Mouse (Mus musculus): Measurements from ENCODE around the gene Ppp3cb. TPM values are rescaled to one million over a fixed set of nuclear protein-coding genes. Genes with fewer than 3 reads are reported as not detected.

Gene Ppp3cb
- polyA plus RNA-seq, 1 experiment from 2014 or later = 81.1 TPM

DNA sequence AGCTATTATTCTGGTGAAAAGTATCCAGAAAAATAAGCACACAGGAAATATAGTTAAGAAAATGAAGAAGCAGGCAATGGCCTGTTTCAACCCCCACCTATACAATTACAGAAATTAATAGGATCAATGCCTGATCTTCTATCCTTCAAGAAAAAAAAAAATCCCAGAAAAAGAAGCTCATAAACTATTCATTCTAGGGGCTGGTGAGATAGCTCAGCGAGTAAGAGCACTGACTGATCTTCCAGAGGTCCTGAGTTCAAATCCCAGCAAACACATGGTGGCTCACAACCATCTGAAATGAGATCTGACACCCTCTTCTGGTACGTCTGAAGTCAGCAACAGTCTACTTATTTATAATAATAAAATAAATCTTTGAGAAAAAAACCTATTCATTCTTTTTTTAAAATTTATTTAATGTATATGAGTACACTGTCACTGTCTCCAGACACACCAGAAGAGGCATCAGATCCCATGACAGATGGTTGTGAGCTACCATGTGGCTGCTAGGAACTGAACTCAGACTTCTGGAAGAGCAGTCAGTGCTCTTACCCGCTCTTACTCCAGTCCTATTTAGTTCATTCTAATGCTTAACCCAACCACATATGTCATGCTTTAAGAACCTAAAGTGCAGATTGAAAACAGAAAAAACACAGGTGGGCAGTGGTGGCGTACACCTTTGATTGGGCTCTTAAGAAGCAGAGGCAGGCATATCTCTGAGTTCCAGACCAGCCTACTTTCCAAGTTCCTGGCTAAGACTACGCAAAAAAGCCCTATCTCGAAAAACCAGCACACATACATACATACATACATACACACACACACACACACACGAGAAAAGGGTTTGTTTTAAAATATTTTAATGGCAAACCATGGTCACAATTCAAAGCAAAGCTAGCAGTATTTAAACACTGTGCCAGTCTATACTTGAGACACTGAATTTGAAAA is 1.6 kb downstream of the Ppp3cb start:
- Histone ChIP-seq H3K4me3 (peak overlapping the region; percentile 97), H3K27me3 (no peaks in the 10 kb centered on the region), H3K4me1 (replicated peaks) (peaks cover 18% of the 10 kb centered on the region), H3K4me2 (peak overlapping the region; percentile 65), H3K27ac (replicated peaks) (no peak overlapping the region), H3K36me3 (peaks cover 13% of the 10 kb centered on the region), H3K9ac (peak overlapping the region; percentile 97), H3K9me3 (no peaks in the 10 kb centered on the region)
- no peak for ATAC-seq (ENCODE audit: low read depth)
- WGBS = 80% methylated on average over 7 of the region's 7 CpGs

DNA sequence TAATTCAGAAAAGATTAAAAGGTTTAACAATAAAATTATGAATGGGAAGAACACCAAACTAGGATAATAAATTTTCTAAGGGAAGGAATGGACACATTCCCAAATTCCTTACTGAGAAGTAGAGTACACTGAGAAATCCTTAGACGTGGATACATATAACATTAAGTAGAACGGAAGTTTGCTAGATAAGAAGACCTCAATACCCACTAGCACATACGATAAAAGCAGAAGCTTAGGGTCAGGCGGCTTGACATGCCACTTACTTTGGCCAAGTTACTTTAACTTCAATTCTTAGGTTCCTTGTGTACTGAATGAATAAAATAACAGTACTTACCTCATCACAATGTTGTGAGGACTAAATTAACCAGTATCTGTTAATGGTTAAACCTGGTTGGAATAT is 16.7 kb downstream of the Ppp3cb start:
- Histone ChIP-seq H3K27me3 (no peaks in the 10 kb centered on the region), H3K9me3 (no peaks in the 10 kb centered on the region), H3K4me1 (replicated peaks) (no peaks in the 10 kb centered on the region), H3K27ac (replicated peaks) (no peak overlapping the region), H3K4me3 (no peak overlapping the region), H3K36me3 (no peaks in the 10 kb centered on the region), H3K9ac (no peak overlapping the region), H3K4me2 (no peak overlapping the region)
- WGBS = 93% methylated on average over 4 of the region's 4 CpGs
- ATAC-seq (ENCODE audit: low read depth) = no peak

DNA sequence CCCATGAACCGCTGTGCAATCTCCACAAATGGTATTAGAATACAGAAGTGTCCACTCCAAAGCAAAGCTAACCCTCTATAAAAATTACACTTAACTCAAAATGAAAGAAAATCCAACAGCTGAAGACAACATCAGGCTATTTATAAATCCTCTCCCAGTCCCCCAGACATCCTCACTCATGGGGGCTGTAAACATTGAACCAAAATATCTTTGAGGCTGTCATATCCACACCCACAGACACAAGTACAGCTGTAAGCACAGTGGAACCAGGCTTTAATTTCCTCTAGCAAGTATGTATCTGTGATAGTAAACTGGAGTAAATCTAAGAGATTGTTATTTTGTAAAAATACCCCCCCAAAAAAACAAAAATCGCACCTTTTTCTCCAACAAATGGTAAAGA is 26.2 kb downstream of the Ppp3cb start:
- WGBS = 96% methylated on average over 2 of the region's 2 CpGs
- no peak overlapping the region for H3K4me2 ChIP-seq
- H3K9me3 ChIP-seq = no peaks in the 10 kb centered on the region
- ATAC-seq (ENCODE audit: low read depth) = no peak
- peaks cover 39% of the 10 kb centered on the region for H3K36me3 ChIP-seq
- H3K4me3 ChIP-seq = no peak overlapping the region
- H3K4me1 ChIP-seq (replicated peaks) = no peaks in the 10 kb centered on the region
- no peak overlapping the region for H3K9ac ChIP-seq
- no peaks in the 10 kb centered on the region for H3K27me3 ChIP-seq
- no peak overlapping the region for H3K27ac ChIP-seq (replicated peaks)

DNA sequence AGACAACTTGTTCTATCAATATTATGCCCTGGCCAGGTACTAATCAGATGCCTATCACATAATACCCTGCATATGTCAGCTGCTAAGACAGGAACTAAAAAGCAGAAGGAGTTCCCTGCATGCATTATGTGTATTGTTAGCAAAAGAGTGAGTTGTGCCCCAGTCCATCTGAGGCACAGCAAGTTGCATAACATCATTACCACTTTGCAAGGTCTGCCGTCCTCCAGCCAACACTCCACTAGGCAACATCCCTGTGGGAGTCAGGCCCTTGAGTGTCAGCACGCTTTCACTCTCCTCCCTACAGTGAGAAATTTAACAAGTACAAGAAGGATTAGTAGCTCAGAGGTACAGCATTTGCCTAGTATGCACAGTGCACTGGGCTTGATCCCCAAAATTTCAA is 37.9 kb downstream of the Ppp3cb start:
- Histone ChIP-seq H3K9me3 (no peaks in the 10 kb centered on the region), H3K4me3 (no peak overlapping the region), H3K4me2 (no peak overlapping the region), H3K27me3 (no peaks in the 10 kb centered on the region), H3K9ac (no peak overlapping the region), H3K36me3 (peaks cover 12% of the 10 kb centered on the region), H3K27ac (replicated peaks) (no peak overlapping the region), H3K4me1 (replicated peaks) (no peaks in the 10 kb centered on the region)
- 71% methylated on average over 2 of the region's 2 CpGs for WGBS
- ATAC-seq (ENCODE audit: low read depth) = no peak

DNA sequence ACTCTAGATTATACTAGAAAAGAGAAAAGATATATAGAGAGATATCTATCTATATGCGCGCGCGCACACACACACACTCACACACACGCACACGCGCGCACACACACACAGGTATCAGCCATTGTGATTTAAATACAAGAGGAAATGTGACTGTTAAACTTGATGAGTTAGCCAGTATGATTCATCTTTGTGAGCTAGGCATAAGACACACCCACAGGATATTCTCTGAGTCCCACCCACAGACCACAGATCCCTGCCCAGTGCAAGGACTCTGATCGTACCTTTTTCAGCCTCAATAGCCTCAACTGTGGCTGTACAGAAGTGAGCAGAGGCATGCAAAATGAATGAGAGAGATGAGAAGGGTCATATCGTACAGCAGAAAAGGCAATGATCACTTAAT is 43.4 kb downstream of the Ppp3cb start:
- WGBS = 96% methylated on average over 10 of the region's 10 CpGs
- Histone ChIP-seq H3K9me3 (no peaks in the 10 kb centered on the region), H3K27me3 (no peaks in the 10 kb centered on the region), H3K4me2 (no peak overlapping the region), H3K36me3 (peaks cover 22% of the 10 kb centered on the region), H3K4me3 (no peak overlapping the region), H3K4me1 (replicated peaks) (no peaks in the 10 kb centered on the region), H3K9ac (no peak overlapping the region), H3K27ac (replicated peaks) (no peak overlapping the region)
- ATAC-seq (ENCODE audit: low read depth) = no peak

DNA sequence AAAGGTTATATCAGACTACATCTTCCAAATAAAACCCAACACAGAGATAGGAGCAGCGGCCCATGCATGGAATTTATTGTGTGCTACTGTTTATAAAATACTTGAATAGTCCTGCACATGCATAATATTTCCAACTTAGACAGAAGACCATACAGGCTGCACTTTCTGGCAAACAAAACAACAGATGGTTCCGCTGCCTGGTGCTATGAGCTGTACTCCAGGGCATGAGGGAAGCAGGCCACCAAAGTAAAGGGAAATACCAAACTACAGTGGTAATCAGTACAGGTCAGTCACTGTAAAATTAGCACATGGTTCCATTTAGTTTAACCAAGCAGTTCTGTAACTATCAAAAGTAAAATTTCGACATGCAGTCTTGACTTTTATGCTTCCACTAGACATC is 46.4 kb downstream of the Ppp3cb start:
- ATAC-seq (ENCODE audit: low read depth) = no peak
- no peak overlapping the region for H3K27ac ChIP-seq (replicated peaks)
- no peak overlapping the region for H3K4me2 ChIP-seq
- no peak overlapping the region for H3K9ac ChIP-seq
- H3K9me3 ChIP-seq = no peaks in the 10 kb centered on the region
- 96% methylated on average over 3 of the region's 3 CpGs for WGBS
- no peaks in the 10 kb centered on the region for H3K4me1 ChIP-seq (replicated peaks)
- H3K4me3 ChIP-seq = no peak overlapping the region
- H3K27me3 ChIP-seq = no peaks in the 10 kb centered on the region
- peaks cover 33% of the 10 kb centered on the region for H3K36me3 ChIP-seq

DNA sequence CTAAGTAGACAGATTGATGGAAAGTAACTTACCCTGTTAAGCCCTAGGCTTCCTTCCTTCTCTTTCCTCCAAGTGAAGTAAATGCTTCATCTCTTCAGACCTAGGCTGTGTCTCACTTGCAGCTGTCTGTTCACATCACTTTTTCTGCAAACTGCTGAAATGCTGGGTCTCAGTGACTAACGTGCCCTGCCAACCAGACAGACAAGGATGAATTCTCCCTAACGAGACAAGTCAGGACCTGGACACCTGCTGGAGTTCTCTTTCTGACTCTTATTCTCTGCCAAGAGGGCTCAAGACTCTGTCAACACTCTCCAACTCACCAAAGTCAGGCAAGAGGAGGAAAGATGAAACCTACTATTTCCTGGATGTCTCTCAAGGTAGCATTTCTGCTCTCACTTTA is 49.8 kb downstream of the Ppp3cb start, which contains the start of gene Mss51:
Gene Mss51 (minus strand): TSS at position 299 of the 400 bp plus-strand sequence.
- Histone ChIP-seq H3K4me1 (replicated peaks) (no peaks in the 10 kb centered on the region), H3K4me3 (no peak within 1 kb of the TSS), H3K27ac (replicated peaks) (no peak within 1 kb of the TSS), H3K9ac (no peak within 1 kb of the TSS), H3K27me3 (no peaks in the 10 kb centered on the region), H3K36me3 (peaks cover 36% of the 10 kb centered on the region), H3K9me3 (no peaks in the 10 kb centered on the region), H3K4me2 (no peak within 1 kb of the TSS)
- ATAC-seq (ENCODE audit: low read depth) = no peak
- 89% methylated on average over 2 of the region's 2 CpGs for WGBS

DNA sequence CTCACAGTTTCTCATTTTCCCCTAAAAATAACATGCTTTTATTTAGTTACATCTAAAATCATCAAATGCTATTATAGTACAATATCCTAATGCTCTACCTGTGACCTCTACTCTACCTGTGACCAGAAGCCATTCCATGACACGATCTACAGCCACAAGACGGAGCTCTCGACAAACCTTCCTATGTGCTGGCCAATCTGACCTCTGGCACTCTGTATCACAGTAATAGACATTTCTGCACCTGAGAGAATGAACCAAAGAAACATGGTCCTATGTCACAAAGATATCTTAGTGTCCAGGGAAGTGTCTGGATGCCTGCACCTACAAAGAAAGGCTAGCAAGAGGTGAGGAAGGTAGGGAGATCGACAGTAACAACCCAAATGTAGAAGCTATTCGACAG is 60.3 kb downstream of the Ppp3cb start:
- WGBS = 96% methylated on average over 5 of the region's 5 CpGs
- H3K4me1 ChIP-seq (replicated peaks) = no peaks in the 10 kb centered on the region
- H3K36me3 ChIP-seq = peaks cover 37% of the 10 kb centered on the region
- H3K27ac ChIP-seq (replicated peaks) = no peak overlapping the region
- no peak for ATAC-seq (ENCODE audit: low read depth)
- no peak overlapping the region for H3K4me2 ChIP-seq
- no peaks in the 10 kb centered on the region for H3K27me3 ChIP-seq
- no peak overlapping the region for H3K4me3 ChIP-seq
- H3K9me3 ChIP-seq = no peaks in the 10 kb centered on the region
- no peak overlapping the region for H3K9ac ChIP-seq

DNA sequence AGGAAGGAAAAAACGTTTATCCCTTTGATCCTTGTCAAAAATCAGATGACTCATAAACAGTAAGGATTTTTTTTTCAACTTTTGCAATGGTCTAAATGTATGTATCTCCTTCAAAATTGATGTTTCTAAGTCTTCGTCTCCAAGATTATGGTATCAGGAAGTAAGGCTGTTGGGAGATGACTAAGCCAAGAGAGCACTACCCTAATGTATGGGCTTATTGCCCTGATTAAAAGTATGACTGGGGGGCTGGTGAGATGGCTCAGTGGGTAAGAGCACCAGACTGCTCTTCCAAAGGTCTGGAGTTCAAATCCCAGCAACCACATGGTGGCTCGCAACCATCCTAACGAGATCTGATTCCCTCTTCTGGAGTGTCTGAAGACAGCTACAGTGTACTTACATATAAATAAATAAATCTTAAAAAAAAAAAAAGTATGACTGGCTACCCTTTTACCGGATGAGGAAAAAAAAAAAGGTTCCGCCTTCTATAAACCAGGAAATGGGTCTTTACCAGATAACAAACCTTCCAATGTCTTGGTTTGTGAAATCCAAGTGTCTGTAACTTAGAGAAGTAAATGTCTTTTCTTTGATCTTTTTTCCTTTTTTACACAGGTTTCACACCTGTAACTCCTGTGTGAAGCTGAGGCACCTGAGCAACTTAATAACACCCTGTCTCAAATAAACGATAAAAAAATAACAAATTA is 64.2 kb downstream of the Ppp3cb start:
- H3K9ac ChIP-seq = no peak overlapping the region
- no peak for ATAC-seq (ENCODE audit: low read depth)
- H3K4me2 ChIP-seq = no peak overlapping the region
- peaks cover 28% of the 10 kb centered on the region for H3K36me3 ChIP-seq
- H3K27ac ChIP-seq (replicated peaks) = no peak overlapping the region
- H3K27me3 ChIP-seq = peaks cover 11% of the 10 kb centered on the region; the same call in 1 of the 2 replicates
- H3K4me1 ChIP-seq (replicated peaks) = 0 out of 2 replicates have a peak, but pooled peaks cover 3% of the 10 kb centered on the region
- 89% methylated on average over 7 of the region's 7 CpGs for WGBS
- H3K4me3 ChIP-seq = no peak overlapping the region
- H3K9me3 ChIP-seq = no peaks in the 10 kb centered on the region

DNA sequence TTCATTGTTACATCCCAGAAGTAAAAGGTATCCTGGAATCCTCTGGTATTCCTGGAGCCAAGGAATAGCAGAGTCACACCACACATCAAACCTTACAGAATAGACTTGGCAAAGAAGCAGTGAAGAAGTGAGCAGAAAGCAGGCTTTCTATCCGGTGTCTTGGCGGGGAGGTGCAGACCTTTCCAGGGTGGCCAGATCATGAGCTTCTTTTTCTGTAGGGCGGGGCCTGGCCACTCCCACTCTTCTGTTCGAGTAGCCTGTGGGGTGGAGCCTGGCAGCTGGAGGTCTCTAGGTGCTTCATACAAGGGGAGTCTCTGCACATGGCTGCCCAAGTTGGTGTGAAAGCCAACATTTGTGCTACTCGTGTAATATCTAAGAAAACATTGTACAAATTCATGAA is 65.2 kb downstream of the Ppp3cb start:
- no peaks in the 10 kb centered on the region for H3K9me3 ChIP-seq
- no peak overlapping the region for H3K4me2 ChIP-seq
- H3K27ac ChIP-seq (replicated peaks) = no peak overlapping the region
- H3K9ac ChIP-seq = no peak overlapping the region
- peaks cover 11% of the 10 kb centered on the region; the same call in 1 of the 2 replicates for H3K27me3 ChIP-seq
- 23% methylated on average over 5 of the region's 5 CpGs for WGBS
- peaks cover 21% of the 10 kb centered on the region for H3K36me3 ChIP-seq
- H3K4me3 ChIP-seq = no peak overlapping the region
- 0 out of 2 replicates have a peak, but pooled peaks cover 3% of the 10 kb centered on the region for H3K4me1 ChIP-seq (replicated peaks)
- no peak for ATAC-seq (ENCODE audit: low read depth)

DNA sequence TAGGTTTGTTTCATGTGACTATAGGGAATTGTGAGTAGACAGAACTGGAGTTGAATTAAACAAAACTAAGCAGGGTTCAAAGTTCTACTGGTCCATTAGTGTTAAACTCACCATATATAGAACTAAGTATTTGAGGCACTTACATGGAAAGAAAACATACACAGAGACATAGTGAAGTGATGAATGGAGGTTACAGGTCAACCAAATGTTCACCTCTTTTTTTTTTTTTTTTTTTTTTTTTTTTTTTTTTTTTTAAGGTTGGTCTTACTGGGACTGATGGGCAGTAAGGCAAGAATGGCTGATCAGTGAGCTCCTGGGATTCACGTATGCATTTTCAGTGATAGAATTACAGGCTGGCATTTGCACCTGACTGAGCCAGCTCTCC is 66.2 kb downstream of the Ppp3cb start:
- Histone ChIP-seq H3K9ac (peak overlapping the region; percentile 75), H3K9me3 (no peaks in the 10 kb centered on the region), H3K4me3 (peak overlapping the region; percentile 65), H3K36me3 (peaks cover 16% of the 10 kb centered on the region), H3K4me2 (peak overlapping the region; percentile 88), H3K4me1 (replicated peaks) (0 out of 2 replicates have a peak, but pooled peaks cover 3% of the 10 kb centered on the region), H3K27ac (replicated peaks) (no peak overlapping the region), H3K27me3 (peaks cover 11% of the 10 kb centered on the region; the same call in 1 of the 2 replicates)
- WGBS = 72% methylated on average over 1 of the region's 1 CpGs
- ATAC-seq (ENCODE audit: low read depth) = no peak; the same call in 1 of the 2 replicates

Data from neural tube, embryonic 13.5 days (tissue).